Mouse (Mus musculus) thymus, postnatal 25 days (tissue): ENCODE measurements around the gene Slc16a6.

Experiments
- DNase-seq: peaks from one replicate; pipeline ENCODE4 v3.0.0; 2022

Gene Slc16a6

GRCm38 (mm10) chr11:109485398-109486045 lies 12.1 kb upstream of the Slc16a6 start:
- DNase-seq: no peak

GRCm38 (mm10) chr11:109480440-109480839 lies 7.0 kb upstream of the Slc16a6 start:
- no peak for DNase-seq

GRCm38 (mm10) chr11:109479575-109480285 lies 6.3 kb upstream of the Slc16a6 start:
- no peak for DNase-seq

GRCm38 (mm10) chr11:109477606-109478380 lies 4.4 kb upstream of the Slc16a6 start:
- DNase-seq: no peak

- DNase-seq: no peak
Observed at GRCm38 (mm10) chr11:109476653-109477052, 3.3 kb upstream of the Slc16a6 start.

GRCm38 (mm10) chr11:109476241-109476640 lies 2.8 kb upstream of the Slc16a6 start:
- DNase-seq: no peak

- no peak for DNase-seq
Observed at GRCm38 (mm10) chr11:109475717-109476116, 2.3 kb upstream of the Slc16a6 start.

GRCm38 (mm10) chr11:109474836-109475235 lies 1.4 kb upstream of the Slc16a6 start:
- no peak for DNase-seq

- no peak for DNase-seq
Observed at GRCm38 (mm10) chr11:109474086-109474742, 816 bp upstream of the Slc16a6 start.

- no peak for DNase-seq
Observed at GRCm38 (mm10) chr11:109472821-109473170, 602 bp downstream of the Slc16a6 start.

GRCm38 (mm10) chr11:109472171-109472691 lies 1.2 kb downstream of the Slc16a6 start:
- peak; percentile 59 for DNase-seq

- peak; percentile 39 for DNase-seq
Observed at GRCm38 (mm10) chr11:109470921-109471861, 2.2 kb downstream of the Slc16a6 start.

- peak; percentile 23 for DNase-seq
Observed at GRCm38 (mm10) chr11:109470170-109470569, 3.2 kb downstream of the Slc16a6 start.

GRCm38 (mm10) chr11:109468133-109468532 lies 5.3 kb downstream of the Slc16a6 start:
- DNase-seq: no peak

- no peak for DNase-seq
Observed at GRCm38 (mm10) chr11:109466987-109467386, 6.4 kb downstream of the Slc16a6 start.

- no peak for DNase-seq
Observed at GRCm38 (mm10) chr11:109465068-109465467, 8.3 kb downstream of the Slc16a6 start.

GRCm38 (mm10) chr11:109460586-109460985 lies 12.8 kb downstream of the Slc16a6 start:
- DNase-seq: no peak

- DNase-seq: no peak
Observed at GRCm38 (mm10) chr11:109458165-109458564, 15.2 kb downstream of the Slc16a6 start.

- no peak for DNase-seq
Observed at GRCm38 (mm10) chr11:109456261-109456660, 17.1 kb downstream of the Slc16a6 start.

GRCm38 (mm10) chr11:109451169-109451568 lies 22.2 kb downstream of the Slc16a6 start:
- no peak for DNase-seq

- no peak for DNase-seq
Observed at GRCm38 (mm10) chr11:109445438-109446035, 27.9 kb downstream of the Slc16a6 start.
